Mouse (Mus musculus) embryonic facial prominence, embryonic 12.5 days (tissue): ENCODE measurements at regions not wholly inside any gene's neighbourhood (a gene's known extent, or its start where the extent isn't known, plus 50 kb on each side); places are given as distances from the start of the nearest gene placed in this dataset.

ENCODE experiments used
- ATAC-seq: fragments of 200-750 bp; cut with Nextera tagmentation; 2 replicates; pipeline ENCODE4 v1.8.0; 2017; ENCODE audit not compliant: insufficient number of reproducible peaks, insufficient read depth, low FRiP score, low TSS enrichment
- H3K27ac ChIP-seq: fragments of 300-500 bp; sonication (generic); 2 replicates; pipeline ENCODE4 v1.5.1; 2016; ENCODE audit warnings: mild to moderate bottlenecking
- H3K27me3 ChIP-seq: fragments of 300-500 bp; sonication (generic); 2 replicates; pipeline ENCODE4 v1.6.1; 2016; ENCODE audit warnings: mild to moderate bottlenecking, moderate library complexity
- H3K36me3 ChIP-seq: fragments of 300-500 bp; sonication (generic); 2 replicates; pipeline ENCODE4 v1.6.1; 2016; ENCODE audit warnings: mild to moderate bottlenecking
- H3K4me1 ChIP-seq: fragments of 300-500 bp; sonication (generic); 2 replicates; pipeline ENCODE4 v1.6.1; 2016
- H3K4me2 ChIP-seq: fragments of 300-500 bp; sonication (generic); replicated peaks from 2 replicates; pipeline ENCODE4 v1.6.1; 2016; ENCODE audit warnings: mild to moderate bottlenecking, moderate library complexity
- H3K4me3 ChIP-seq: fragments of 300-500 bp; sonication (generic); 2 replicates; pipeline ENCODE4 v1.5.1; 2016; ENCODE audit warnings: mild to moderate bottlenecking
- H3K9ac ChIP-seq: fragments of 300-500 bp; sonication (generic); 2 replicates; pipeline ENCODE4 v1.6.1; 2016; ENCODE audit warnings: mild to moderate bottlenecking, moderate library complexity
- H3K9me3 ChIP-seq: fragments of 300-500 bp; sonication (generic); 2 replicates; pipeline ENCODE4 v1.6.1; 2016; ENCODE audit warnings: mild to moderate bottlenecking, moderate library complexity
- WGBS: fragments of 180-500 bp; shearing (Covaris S2); methylation state at CpG from one replicate; pipeline ENCODE4 v1.1.7; 2016; 5-methylcytosine and 5-hydroxymethylcytosine counted together

DNA sequence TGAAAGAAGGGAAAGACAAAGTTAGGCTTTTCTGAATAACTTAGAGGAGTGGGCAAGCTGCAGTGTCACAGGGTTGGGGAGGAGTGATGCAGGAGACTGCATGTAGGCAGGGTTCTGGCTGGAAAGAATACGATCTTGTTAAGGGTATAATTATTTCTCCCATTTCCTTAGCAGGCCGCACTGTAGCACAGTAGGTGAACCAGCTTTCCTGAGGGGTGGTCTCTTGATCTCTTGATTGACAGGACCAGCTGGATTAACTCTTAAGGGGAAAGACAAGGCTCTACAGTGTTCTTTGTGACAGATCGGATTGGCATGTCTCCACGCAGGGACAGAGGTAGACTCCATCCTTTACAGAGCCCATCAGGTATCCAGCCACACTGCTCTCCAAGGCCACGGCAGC lies 54.5 kb upstream of the Meis1 start:
- H3K36me3 ChIP-seq = no peaks in the 10 kb centered on the region
- no peaks in the 10 kb centered on the region for H3K27me3 ChIP-seq
- WGBS = 40% methylated on average over 5 of the region's 5 CpGs
- no peak for ATAC-seq
- no peak overlapping the region for H3K27ac ChIP-seq
- H3K9me3 ChIP-seq = no peaks in the 10 kb centered on the region
- H3K4me1 ChIP-seq = no peaks in the 10 kb centered on the region
- H3K4me3 ChIP-seq = no peak overlapping the region
- no peak overlapping the region for H3K4me2 ChIP-seq
- H3K9ac ChIP-seq = no peak overlapping the region

DNA sequence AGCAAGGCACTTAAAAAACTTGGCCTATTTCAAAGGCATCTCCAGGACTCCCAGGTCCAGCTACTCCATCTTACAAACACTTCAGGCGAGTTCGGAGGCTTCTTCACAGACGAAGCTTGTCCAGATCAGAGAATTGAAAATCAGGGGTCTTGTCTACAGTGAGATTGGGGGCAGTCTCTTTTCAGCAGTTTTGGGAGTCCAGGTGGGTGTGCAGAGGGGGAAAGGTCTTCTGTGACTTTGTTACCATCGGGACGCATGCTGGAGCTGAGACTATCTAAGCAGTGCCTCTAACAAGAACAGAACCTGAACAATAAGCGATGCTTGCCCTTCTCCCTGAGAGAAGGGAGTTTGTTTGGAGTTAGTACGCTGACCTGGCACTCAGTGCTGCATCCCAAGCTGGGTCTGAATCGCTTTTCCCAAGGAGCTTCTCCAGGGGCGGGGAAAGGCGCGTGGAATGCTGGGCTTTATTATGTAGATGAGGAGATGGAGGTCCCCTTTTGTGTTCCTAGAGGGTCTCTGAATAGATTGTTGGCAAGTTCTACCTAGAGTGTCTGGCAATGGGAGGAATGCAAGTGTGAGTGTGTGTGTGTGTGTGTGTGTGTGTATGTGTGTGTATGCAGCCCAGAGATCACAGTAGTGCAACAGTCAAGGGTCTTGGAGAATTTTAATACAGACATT lies 55.2 kb upstream of the Meis1 start:
- Histone ChIP-seq H3K4me1 (no peaks in the 10 kb centered on the region), H3K4me2 (no peak overlapping the region), H3K27ac (no peak overlapping the region), H3K9ac (no peak overlapping the region), H3K4me3 (no peak overlapping the region), H3K27me3 (no peaks in the 10 kb centered on the region), H3K36me3 (no peaks in the 10 kb centered on the region), H3K9me3 (no peaks in the 10 kb centered on the region)
- 59% methylated on average over 11 of the region's 11 CpGs for WGBS
- ATAC-seq = no peak

DNA sequence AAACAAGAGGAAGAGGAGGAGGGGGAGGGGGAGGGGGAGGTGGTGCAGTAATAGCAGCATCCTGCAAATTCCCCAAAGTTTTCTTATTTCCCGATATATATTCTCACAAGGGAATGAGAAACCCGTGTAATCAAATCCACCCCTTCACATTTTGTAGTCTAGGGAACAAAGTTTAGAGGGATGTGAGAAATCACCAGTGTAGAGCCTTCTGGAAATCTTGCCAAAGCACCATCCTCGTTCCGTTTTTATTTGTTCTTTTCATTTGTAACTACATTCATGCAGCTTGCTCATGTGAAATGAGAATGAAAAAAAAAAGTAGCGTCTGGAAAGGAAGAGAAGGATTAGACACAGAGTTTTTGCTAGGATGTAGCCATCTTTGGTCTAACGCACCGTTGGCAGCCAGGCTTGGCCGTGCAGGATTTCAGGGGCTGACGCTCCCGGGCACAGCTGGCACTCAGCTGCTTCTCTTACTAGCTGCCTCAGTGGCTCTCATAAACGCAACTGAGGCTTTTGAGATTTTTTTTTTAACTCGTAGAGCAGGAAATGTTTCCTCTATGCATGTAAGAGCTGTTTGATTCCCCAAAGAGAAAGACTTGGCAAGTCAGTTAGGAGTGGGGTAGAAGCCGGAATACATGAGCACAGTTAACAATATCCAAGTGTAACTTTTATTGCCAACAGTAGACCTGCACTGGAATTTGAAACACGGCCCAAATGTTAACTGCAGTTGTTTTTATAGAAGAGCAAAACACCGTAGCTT lies 72.5 kb upstream of the Meis1 start:
- no peak overlapping the region for H3K27ac ChIP-seq
- no peak for ATAC-seq
- no peak overlapping the region for H3K9ac ChIP-seq
- WGBS = 80% methylated on average over 15 of the region's 15 CpGs
- H3K9me3 ChIP-seq = no peaks in the 10 kb centered on the region
- H3K27me3 ChIP-seq = peaks cover 3% of the 10 kb centered on the region; the same call in 1 of the 2 replicates
- H3K36me3 ChIP-seq = no peaks in the 10 kb centered on the region
- no peak overlapping the region for H3K4me3 ChIP-seq
- H3K4me2 ChIP-seq = no peak overlapping the region
- H3K4me1 ChIP-seq = no peaks in the 10 kb centered on the region

DNA sequence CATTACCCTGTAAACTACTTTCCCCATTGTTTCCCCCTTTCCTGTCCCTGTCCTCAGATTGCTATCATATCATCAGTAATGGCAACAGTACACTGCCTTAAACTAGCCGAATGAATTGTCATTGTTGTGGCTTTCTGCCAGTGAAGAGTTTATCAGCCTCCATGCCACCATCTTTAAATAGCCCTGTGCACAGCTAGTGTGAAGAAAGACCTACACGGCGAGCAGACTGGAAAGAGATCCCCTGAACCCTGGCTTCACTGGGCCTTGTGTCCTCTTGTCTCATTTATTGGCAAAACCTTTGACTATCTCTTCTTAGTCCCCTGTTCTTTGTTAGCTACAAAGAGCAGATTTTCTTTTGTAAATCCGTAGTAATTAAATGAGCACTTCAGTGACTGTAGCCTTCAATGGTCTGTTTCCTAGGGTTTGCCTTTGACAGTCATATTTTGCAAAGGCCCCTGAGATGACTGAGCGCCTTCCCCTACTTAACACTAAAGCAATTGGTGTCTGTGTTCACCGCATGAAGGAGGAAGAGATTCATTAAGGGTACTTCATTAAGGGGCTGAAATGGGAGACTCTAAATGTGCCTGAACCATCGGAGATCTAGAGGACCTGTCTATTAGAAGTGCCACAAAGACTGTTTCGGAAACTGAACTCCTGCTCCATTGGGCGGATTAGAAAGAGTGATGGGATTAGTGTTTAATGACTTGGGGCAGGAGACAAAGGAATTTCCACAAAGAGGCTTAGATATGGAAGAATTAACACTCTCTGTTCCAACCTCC lies 74.4 kb upstream of the Meis1 start:
- Histone ChIP-seq H3K4me2 (no peak overlapping the region), H3K9me3 (no peaks in the 10 kb centered on the region), H3K36me3 (no peaks in the 10 kb centered on the region), H3K27ac (no peak overlapping the region), H3K4me1 (no peaks in the 10 kb centered on the region), H3K9ac (no peak overlapping the region), H3K27me3 (peaks cover 3% of the 10 kb centered on the region; the same call in 1 of the 2 replicates), H3K4me3 (no peak overlapping the region)
- no peak for ATAC-seq
- WGBS = 61% methylated on average over 9 of the region's 9 CpGs

DNA sequence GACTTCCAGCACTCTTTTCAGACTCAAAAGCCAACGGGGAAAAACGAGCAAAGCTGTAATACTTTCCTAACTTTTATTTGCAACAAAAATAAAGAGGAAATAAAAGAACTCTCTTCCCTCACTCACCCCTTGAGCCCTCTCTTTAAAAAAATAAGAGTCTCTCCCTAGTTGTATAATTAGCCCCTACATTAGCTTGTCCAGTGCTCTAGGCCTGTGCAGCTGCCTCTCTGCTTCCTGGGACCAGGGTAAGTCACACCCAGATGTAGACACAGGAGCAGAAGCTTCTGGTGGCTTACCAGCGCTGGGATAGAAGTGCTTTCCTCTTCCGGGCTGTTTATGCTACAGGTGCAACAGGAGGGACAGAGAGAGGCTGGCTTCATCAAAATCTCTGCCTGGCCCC lies 75.0 kb upstream of the Meis1 start:
- ATAC-seq = no peak
- Histone ChIP-seq H3K36me3 (no peaks in the 10 kb centered on the region), H3K27ac (no peak overlapping the region), H3K4me3 (no peak overlapping the region), H3K9me3 (no peaks in the 10 kb centered on the region), H3K4me1 (no peaks in the 10 kb centered on the region), H3K27me3 (peaks cover 3% of the 10 kb centered on the region; the same call in 1 of the 2 replicates), H3K9ac (no peak overlapping the region), H3K4me2 (no peak overlapping the region)
- 67% methylated on average over 4 of the region's 4 CpGs for WGBS

DNA sequence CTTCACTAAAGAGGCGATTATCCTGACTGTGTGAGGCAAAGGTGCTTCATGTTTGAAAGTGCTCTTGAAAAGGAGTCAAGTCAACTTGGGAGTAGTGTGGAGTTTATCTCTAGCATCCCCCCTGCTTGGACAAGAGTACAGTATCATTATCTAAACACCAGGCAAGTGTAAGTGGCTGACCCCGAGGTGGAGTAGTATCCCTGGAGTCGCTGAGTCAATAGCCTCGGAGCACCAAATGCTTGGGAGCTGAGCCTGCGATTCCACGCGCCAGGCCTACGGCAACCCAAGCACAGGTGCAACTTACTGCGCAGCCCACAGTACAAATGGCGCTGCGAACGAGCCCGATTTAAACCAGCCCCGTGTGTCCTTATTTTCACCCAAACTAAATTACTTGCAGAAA lies 75.4 kb upstream of the Meis1 start:
- H3K4me2 ChIP-seq = no peak overlapping the region
- no peak overlapping the region for H3K9ac ChIP-seq
- no peaks in the 10 kb centered on the region for H3K36me3 ChIP-seq
- no peak for ATAC-seq
- peaks cover 3% of the 10 kb centered on the region; the same call in 1 of the 2 replicates for H3K27me3 ChIP-seq
- no peak overlapping the region for H3K4me3 ChIP-seq
- no peaks in the 10 kb centered on the region for H3K9me3 ChIP-seq
- 59% methylated on average over 14 of the region's 14 CpGs for WGBS
- no peak overlapping the region for H3K27ac ChIP-seq
- H3K4me1 ChIP-seq = no peaks in the 10 kb centered on the region

DNA sequence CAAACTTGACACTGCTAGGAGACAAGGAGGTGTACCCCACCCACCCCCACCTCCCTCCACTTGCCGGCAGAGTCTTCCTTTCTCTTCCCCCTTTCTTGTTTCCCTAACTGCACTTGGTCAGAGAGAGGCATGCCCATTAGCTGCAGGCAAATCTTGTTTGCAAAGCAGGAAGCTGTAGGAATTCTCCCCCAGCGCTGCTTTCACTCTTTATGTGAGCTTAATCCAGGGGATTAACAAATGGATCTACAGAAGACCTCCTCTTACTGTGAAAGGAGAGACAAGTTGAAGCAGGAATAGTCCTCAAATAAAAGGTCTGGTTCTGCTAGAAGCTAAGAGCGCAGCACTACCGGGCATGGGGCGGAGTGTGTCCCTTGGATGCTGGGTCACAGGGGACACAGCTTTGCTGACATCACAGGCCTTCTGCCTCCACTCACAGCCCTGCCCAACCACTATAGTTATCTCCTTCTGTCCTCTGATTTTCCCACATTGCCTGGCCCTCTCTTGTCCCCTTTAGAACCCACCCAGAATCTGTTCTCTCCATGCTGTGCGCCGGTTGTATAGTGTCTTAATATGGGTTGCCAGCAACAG lies 84.3 kb upstream of the Meis1 start:
- Histone ChIP-seq H3K4me3 (no peak overlapping the region), H3K9ac (no peak overlapping the region), H3K9me3 (no peaks in the 10 kb centered on the region), H3K4me1 (no peaks in the 10 kb centered on the region), H3K27ac (no peak overlapping the region), H3K27me3 (no peaks in the 10 kb centered on the region), H3K4me2 (no peak overlapping the region), H3K36me3 (no peaks in the 10 kb centered on the region)
- WGBS = 42% methylated on average over 7 of the region's 7 CpGs
- ATAC-seq = no peak

DNA sequence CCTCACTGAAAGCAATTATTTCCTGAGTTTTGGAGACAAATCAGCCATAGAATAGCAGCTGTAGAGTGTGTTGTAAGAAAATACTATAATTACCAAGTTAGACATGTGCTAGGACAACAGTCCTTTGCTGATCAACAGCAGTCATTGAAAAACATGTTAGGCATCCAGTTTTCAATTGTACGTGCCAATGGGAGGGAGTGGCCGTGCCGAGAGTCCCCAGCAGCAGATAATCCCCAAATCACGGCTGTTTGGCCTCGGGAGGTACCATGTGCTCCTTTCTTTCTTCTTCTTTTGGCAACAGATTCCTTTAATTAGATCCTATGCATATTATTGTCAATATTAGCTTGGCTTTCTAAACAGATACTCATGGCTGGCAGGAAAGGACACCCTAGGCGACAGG lies 88.4 kb upstream of the Meis1 start:
- Histone ChIP-seq H3K36me3 (no peaks in the 10 kb centered on the region), H3K9me3 (no peaks in the 10 kb centered on the region), H3K27me3 (no peaks in the 10 kb centered on the region), H3K9ac (no peak overlapping the region), H3K4me1 (0 out of 2 replicates have a peak, but pooled peaks cover 3% of the 10 kb centered on the region), H3K27ac (no peak overlapping the region), H3K4me2 (no peak overlapping the region), H3K4me3 (no peak overlapping the region)
- no peak for ATAC-seq
- WGBS = 62% methylated on average over 6 of the region's 6 CpGs

DNA sequence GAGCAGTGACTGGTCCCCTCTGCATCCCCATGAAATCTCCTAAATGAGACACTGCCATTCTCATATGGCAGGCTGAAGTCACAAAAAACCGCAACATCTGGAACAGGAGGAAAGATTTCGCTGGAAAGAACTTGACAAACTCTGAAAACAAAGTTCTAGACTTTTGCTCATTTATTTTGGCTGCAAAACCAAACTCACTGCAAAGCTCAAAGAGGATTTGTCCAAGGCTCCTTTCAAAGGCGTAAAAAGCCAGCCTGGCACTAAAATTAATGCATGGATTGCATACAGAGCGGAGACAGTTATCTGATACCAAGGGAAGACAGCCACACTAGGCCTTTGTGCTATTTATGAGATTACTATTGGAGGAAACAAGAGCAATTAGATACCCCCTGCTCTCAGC lies 90.3 kb upstream of the Meis1 start:
- WGBS = 52% methylated on average over 4 of the region's 4 CpGs
- Histone ChIP-seq H3K36me3 (no peaks in the 10 kb centered on the region), H3K27me3 (no peaks in the 10 kb centered on the region), H3K4me1 (0 out of 2 replicates have a peak, but pooled peaks cover 3% of the 10 kb centered on the region), H3K4me2 (no peak overlapping the region), H3K9ac (no peak overlapping the region), H3K9me3 (no peaks in the 10 kb centered on the region), H3K27ac (no peak overlapping the region; the same call in 1 of the 2 replicates), H3K4me3 (no peak overlapping the region)
- ATAC-seq = no peak

DNA sequence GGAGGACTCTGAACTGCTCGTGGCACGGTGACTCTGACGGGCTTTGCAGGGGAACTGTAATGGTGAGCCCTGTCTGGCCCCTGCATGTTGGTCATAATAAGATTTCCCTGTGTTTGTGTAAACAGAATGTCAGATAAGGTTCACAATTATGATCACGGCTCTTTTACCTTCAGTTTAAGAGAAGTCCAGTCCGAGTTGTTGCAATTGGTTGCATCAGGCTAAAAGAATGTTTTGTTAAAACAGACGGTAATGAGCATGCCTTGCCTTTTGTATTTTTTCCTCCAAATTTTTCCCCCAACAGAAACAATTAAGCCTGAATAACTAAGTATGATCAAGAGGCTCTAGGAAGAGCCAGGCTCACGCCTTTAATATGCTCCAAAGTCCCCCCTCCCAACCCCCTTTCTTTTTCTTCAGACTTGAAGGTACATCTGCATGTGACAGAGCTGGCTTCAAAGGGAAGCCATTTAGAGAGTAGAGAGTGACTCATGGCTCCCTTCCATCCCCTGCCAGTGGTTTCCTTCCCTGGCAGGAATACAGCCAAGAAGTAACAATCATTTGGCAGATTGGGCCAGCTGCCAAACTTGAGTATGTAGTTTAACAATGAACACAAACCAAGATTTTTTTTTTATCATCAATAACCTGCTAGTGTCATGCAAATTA lies 93.3 kb upstream of the Meis1 start:
- Histone ChIP-seq H3K27ac (no peak overlapping the region), H3K9ac (no peak overlapping the region), H3K27me3 (no peaks in the 10 kb centered on the region), H3K36me3 (no peaks in the 10 kb centered on the region), H3K4me2 (no peak overlapping the region), H3K4me1 (0 out of 2 replicates have a peak, but pooled peaks cover 3% of the 10 kb centered on the region), H3K4me3 (no peak overlapping the region), H3K9me3 (no peaks in the 10 kb centered on the region)
- WGBS = 62% methylated on average over 7 of the region's 7 CpGs
- no peak for ATAC-seq

DNA sequence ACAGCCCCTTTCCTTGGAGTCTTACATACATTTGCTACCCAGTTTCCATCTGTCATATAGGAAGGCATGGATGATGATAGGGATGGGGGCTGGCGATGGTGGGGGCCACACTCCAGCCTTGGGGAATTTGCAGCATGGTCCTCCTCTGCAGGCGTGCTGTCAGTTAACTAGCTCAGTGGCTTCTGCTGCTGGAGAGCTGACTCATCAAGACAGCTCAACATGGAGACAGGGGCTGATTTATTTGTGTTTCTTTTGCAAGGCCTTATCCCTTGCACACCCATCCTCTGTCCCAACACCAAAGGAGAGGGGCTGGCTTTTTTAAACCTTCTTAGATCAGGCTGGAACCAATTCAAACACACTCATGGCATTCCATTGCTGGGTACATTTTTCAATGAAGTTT lies 98.3 kb upstream of the Meis1 start:
- Histone ChIP-seq H3K4me3 (no peak overlapping the region), H3K36me3 (no peaks in the 10 kb centered on the region), H3K4me2 (no peak overlapping the region), H3K27me3 (no peaks in the 10 kb centered on the region), H3K27ac (no peak overlapping the region), H3K4me1 (peaks cover 27% of the 10 kb centered on the region), H3K9ac (no peak overlapping the region), H3K9me3 (no peaks in the 10 kb centered on the region)
- WGBS = 73% methylated on average over 2 of the region's 2 CpGs
- no peak for ATAC-seq
